In genomic region chr8:48063526-48064072, GRCm38 (mm10) we compare ENCODE assay signal across 12 mouse cellular contexts.
"Had no signal": no experiment of that assay in that cellular context is flagged by ENCODE, and none has a peak within 500 bp of the region (broad histone marks: within the 10 kb centered on the region; RNA-seq: fewer than 3 reads in every experiment).

No protein-coding gene starts in this region.

- H3K4me3 ChIP-seq: limb, embryonic 12.5 days; midbrain, embryonic 13.5 days; stomach, embryonic 15.5 days had no signal

- H3K4me1 ChIP-seq: limb, embryonic 12.5 days; midbrain, embryonic 13.5 days; stomach, embryonic 15.5 days had no signal

- H3K4me2 ChIP-seq: limb, embryonic 12.5 days; midbrain, embryonic 13.5 days; stomach, embryonic 15.5 days had no signal

- H3K27ac ChIP-seq: limb, embryonic 12.5 days; liver, embryonic 14.5 days; midbrain, embryonic 13.5 days; stomach, embryonic 15.5 days had no signal

- H3K27me3 ChIP-seq: limb, embryonic 12.5 days; midbrain, embryonic 13.5 days; stomach, embryonic 15.5 days had no signal

- DNase-seq: kidney, adult 18-20 months; kidney, postnatal 10 days; kidney, postnatal 4 days; liver; lung, adult 18-20 months; lung, postnatal 36 days; right cerebral cortex, postnatal 14 days; thymus, postnatal 36 days had no signal

- H3K36me3 ChIP-seq: limb, embryonic 12.5 days; midbrain, embryonic 13.5 days; stomach, embryonic 15.5 days had no signal

- H3K9me3 ChIP-seq: limb, embryonic 12.5 days; midbrain, embryonic 13.5 days; stomach, embryonic 15.5 days had no signal

- H3K9ac ChIP-seq: limb, embryonic 12.5 days; liver, embryonic 14.5 days; midbrain, embryonic 13.5 days; stomach, embryonic 15.5 days had no signal

- ATAC-seq: midbrain, embryonic 13.5 days had no signal
